Mouse (Mus musculus) stomach, postnatal 0 days (tissue): Measurements from ENCODE around the gene Zdhhc16.

Source experiments
- CTCF ChIP-seq: IDR thresholded peaks from 2 replicates; pipeline ENCODE4 v1.5.1; 2016; ENCODE audit warnings: antibody characterized with exemption, low read depth, mild to moderate bottlenecking, moderate library complexity
- EP300 ChIP-seq: optimal IDR thresholded peaks from 2 replicates; pipeline ENCODE3; 2016; ENCODE audit warnings: antibody characterized with exemption

DNA sequence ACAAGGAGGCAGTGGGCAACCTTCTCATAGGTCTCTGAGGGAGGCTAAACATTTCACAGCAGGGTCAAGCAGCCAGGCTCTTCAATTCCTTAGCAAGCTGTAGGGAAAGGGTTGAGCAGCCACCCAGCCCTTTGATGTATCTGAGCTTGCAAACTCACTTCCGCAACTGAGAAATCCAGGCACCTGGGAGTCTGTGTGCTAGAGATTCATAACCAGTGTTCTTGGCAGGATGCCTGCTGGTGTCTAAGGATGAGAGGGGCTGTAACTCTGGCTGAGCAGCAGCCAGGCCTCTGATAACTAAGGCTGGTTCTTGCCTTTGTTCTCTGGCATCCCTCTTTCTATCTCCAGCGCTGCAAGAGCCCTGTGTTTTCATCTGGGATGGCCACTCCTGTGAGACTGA, 31.6 kb upstream of the Zdhhc16 start:
- TF ChIP-seq CTCF (no peak), EP300 (no peak)
